Mouse (Mus musculus): Measurements from ENCODE around the gene Bpifb6. TPM values are rescaled to one million over a fixed set of nuclear protein-coding genes. Genes with fewer than 3 reads are reported as not detected.

The Bpifb6 gene
- total RNA-seq, 2 experiments from 2014 or later = not detected

DNA sequence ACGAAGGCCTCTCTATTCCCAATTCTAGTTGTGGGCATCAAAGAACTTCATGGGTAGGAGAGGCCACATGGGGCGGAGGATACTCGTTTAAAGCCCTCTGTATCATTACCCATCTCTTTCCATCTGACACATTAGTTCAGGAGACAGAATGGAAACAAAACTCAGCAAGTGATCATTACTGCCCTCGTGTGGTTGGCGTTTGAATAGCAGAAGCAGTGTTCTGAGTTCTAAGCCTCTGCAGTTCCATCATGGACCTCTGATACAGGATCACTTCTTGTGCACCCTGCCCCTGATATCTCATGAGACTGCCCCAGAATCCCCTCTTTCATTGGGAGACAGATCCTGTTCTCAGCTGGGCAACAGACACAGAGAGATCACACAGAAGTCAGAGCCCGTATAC, 52.7 kb downstream of the Bpifb6 start:
- no peak for ATAC-seq (replicated peaks; ENCODE audit: low FRiP score, poor library complexity, severe bottlenecking)

DNA sequence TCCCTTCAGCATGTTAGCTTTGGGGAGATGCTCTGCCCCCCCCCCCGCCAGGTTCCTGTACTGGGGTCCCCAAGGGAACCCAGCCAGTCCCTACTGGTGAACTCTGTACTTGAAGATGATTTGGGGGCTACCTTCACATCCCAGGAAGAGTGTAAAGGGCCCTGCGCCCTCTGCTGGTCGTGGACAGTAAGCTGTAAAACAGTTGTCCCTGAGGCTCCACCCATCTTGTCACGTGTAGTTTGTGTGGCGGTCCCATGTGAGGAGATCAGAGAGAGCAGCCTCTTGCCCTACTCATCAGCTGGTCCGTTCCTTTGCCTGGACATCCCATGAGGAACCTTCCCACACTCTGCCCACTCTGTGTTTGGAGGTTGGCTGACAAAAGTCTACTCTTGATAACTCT, 53.6 kb downstream of the Bpifb6 start:
- ATAC-seq (replicated peaks; ENCODE audit: low FRiP score, poor library complexity, severe bottlenecking) = 0 out of 2 replicates have a peak, but pooled peaks have one; percentile 46

Other genes with a start within 250 kb of the Bpifb6 start
- not detected in 2 replicates for gene Dnmt3c, start 203.7 kb upstream of the Bpifb6 start, total RNA-seq (2015; ENCODE audit: low replicate concordance)
- 0.90 TPM in 1 of 2 replicates, not detected in the other for gene Dnmt3c, start 203.7 kb upstream of the Bpifb6 start, total RNA-seq (2017; ENCODE audit: low replicate concordance)
- 75.0 and 109 TPM in 2 replicates for gene Mapre1, start 159.1 kb upstream of the Bpifb6 start, total RNA-seq (2015; ENCODE audit: low replicate concordance)
- gene Mapre1, start 159.1 kb upstream of the Bpifb6 start, total RNA-seq (2017; ENCODE audit: low replicate concordance) = 87.6 and 151 TPM in 2 replicates
- gene Efcab8, start 120.5 kb upstream of the Bpifb6 start, total RNA-seq (2015; ENCODE audit: low replicate concordance) = not detected in 2 replicates
- gene Efcab8, start 120.5 kb upstream of the Bpifb6 start, total RNA-seq (2017; ENCODE audit: low replicate concordance) = 0.51 TPM in 1 of 2 replicates, not detected in the other
- not detected in 2 replicates for gene Sun5, start 29.3 kb upstream of the Bpifb6 start, total RNA-seq (2015; ENCODE audit: low replicate concordance)
- not detected in 2 replicates for gene Sun5, start 29.3 kb upstream of the Bpifb6 start, total RNA-seq (2017; ENCODE audit: low replicate concordance)
- gene Bpifb2, start 25.3 kb upstream of the Bpifb6 start, total RNA-seq (2015; ENCODE audit: low replicate concordance) = not detected in 2 replicates
- not detected in 2 replicates for gene Bpifb2, start 25.3 kb upstream of the Bpifb6 start, total RNA-seq (2017; ENCODE audit: low replicate concordance)
- gene Bpifb3, start 17.8 kb downstream of the Bpifb6 start, total RNA-seq (2015; ENCODE audit: low replicate concordance) = not detected in 2 replicates
- gene Bpifb3, start 17.8 kb downstream of the Bpifb6 start, total RNA-seq (2017; ENCODE audit: low replicate concordance) = not detected in 2 replicates
- not detected in 2 replicates for gene Bpifb4, start 37.8 kb downstream of the Bpifb6 start, total RNA-seq (2015; ENCODE audit: low replicate concordance)
- not detected in 2 replicates for gene Bpifb4, start 37.8 kb downstream of the Bpifb6 start, total RNA-seq (2017; ENCODE audit: low replicate concordance)
- gene Bpifa6, start 74.6 kb downstream of the Bpifb6 start, total RNA-seq (2015; ENCODE audit: low replicate concordance) = not detected in 2 replicates
- not detected in 2 replicates for gene Bpifa6, start 74.6 kb downstream of the Bpifb6 start, total RNA-seq (2017; ENCODE audit: low replicate concordance)
- not detected in 2 replicates for gene Bpifa2, start 107.9 kb downstream of the Bpifb6 start, total RNA-seq (2015; ENCODE audit: low replicate concordance)
- gene Bpifa2, start 107.9 kb downstream of the Bpifb6 start, total RNA-seq (2017; ENCODE audit: low replicate concordance) = not detected in 2 replicates
- not detected in 2 replicates for gene Bpifa3, start 229.9 kb downstream of the Bpifb6 start, total RNA-seq (2015; ENCODE audit: low replicate concordance)
- not detected in 2 replicates for gene Bpifa3, start 229.9 kb downstream of the Bpifb6 start, total RNA-seq (2017; ENCODE audit: low replicate concordance)
- not detected in 2 replicates for gene Bpifa1, start 242.5 kb downstream of the Bpifb6 start, total RNA-seq (2015; ENCODE audit: low replicate concordance)
- gene Bpifa1, start 242.5 kb downstream of the Bpifb6 start, total RNA-seq (2017; ENCODE audit: low replicate concordance) = not detected in 2 replicates